ENCODE assay signal across 11 mouse cellular contexts in the genomic region with DNA sequence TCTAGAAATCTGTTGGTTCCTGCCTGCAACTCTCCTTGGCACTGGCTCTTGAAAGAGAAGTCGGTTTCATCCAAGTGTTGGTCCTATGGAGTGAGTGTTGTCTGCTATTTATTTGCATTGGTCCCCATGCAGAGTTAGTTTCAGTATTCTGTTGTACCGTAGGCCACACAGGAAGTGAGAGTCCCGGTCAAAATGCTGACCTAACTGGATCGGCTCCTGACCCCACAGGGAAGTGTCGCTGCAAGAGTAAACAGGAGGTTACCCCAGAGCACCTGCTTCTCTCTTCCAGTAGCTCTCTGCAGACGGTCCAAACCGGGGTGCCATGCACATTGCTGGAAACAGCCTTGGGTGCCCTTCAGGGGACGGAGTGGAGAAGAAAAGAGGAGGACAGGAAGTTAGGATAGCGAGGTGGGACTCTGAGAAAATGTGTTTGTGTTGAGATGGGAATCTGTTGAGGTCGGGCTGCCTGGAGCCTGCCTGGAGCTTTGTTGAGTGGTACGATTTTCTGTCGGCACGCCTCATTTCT. TPM values are rescaled to one million over a fixed set of nuclear protein-coding genes. Genes with fewer than 3 reads are reported as not detected.
A peak's percentile ranks its signal among the peaks of the same experiment; 100 is the strongest.
DNase-seq lines count a peak whose midpoint lies in the region; ATAC-seq lines count a peak whose summit lies in the region.
"Had no signal": no experiment of that assay in that cellular context is flagged by ENCODE, and none has a peak within 500 bp of the region (broad histone marks: within the 10 kb centered on the region; RNA-seq: fewer than 3 reads in every experiment).

No protein-coding gene starts in this region.

- no peaks in the 10 kb centered on the region for H3K9me3 ChIP-seq in heart, embryonic 10.5 days
- H3K9me3 ChIP-seq in midbrain, embryonic 13.5 days = no peaks in the 10 kb centered on the region
- H3K9me3 ChIP-seq: hindbrain, embryonic 15.5 days had no signal

- peaks cover 18% of the 10 kb centered on the region for H3K4me1 ChIP-seq in heart, embryonic 10.5 days
- no peaks in the 10 kb centered on the region for H3K4me1 ChIP-seq in midbrain, embryonic 13.5 days (replicated peaks)
- H3K4me1 ChIP-seq: hindbrain, embryonic 15.5 days had no signal

- no peak overlapping the region for H3K4me2 ChIP-seq in midbrain, embryonic 13.5 days (replicated peaks)
- H3K4me2 ChIP-seq: hindbrain, embryonic 15.5 days had no signal

- H3K4me3 ChIP-seq in heart, embryonic 10.5 days = no peak overlapping the region
- no peak overlapping the region for H3K4me3 ChIP-seq in midbrain, embryonic 13.5 days (replicated peaks)
- H3K4me3 ChIP-seq: hindbrain, embryonic 15.5 days; myocyte had no signal

- ATAC-seq in megakaryocyte progenitor cell, adult 5-6 weeks (replicated peaks; ENCODE audit: poor library complexity) = peak; percentile 86
- ATAC-seq in midbrain, embryonic 13.5 days = no peak

- peaks cover 5% of the 10 kb centered on the region; the same call in 1 of the 2 replicates for H3K27me3 ChIP-seq in heart, embryonic 10.5 days (ENCODE audit: insufficient read depth, poor library complexity, severe bottlenecking)
- no peaks in the 10 kb centered on the region for H3K27me3 ChIP-seq in midbrain, embryonic 13.5 days
- H3K27me3 ChIP-seq: hindbrain, embryonic 15.5 days had no signal

- no peak overlapping the region for H3K27ac ChIP-seq in heart, embryonic 10.5 days
- H3K27ac ChIP-seq in midbrain, embryonic 13.5 days = no peak overlapping the region
- H3K27ac ChIP-seq: hindbrain, embryonic 15.5 days had no signal

- intact Hi-C loops in gastrocnemius, postnatal 14 days (cut with DNase I; ENCODE audit: low total_unique reads) = no loop called here

- no peaks in the 10 kb centered on the region for H3K36me3 ChIP-seq in heart, embryonic 10.5 days
- H3K36me3 ChIP-seq in midbrain, embryonic 13.5 days = no peaks in the 10 kb centered on the region
- H3K36me3 ChIP-seq: hindbrain, embryonic 15.5 days had no signal

- H3K9ac ChIP-seq in midbrain, embryonic 13.5 days (replicated peaks) = no peak overlapping the region
- H3K9ac ChIP-seq: hindbrain, embryonic 15.5 days had no signal

- DNase-seq in gastrocnemius, adult 18-20 months (ENCODE audit: low spot score) = peak; percentile 21
- DNase-seq in gastrocnemius, postnatal 14 days = no peak
- DNase-seq in heart, embryonic 10.5 days (ENCODE audit: low spot score) = peak; percentile 70
- DNase-seq in kidney, postnatal 4 days = peak; percentile 7 to 27
- DNase-seq in right cerebral cortex, postnatal 4 days = no peak
- no peak for DNase-seq in right cerebral cortex, adult 2 months (ENCODE audit: low spot score in 2 of 2)
- DNase-seq: cerebellum, adult 8-10 months had no signal

- 58% methylated on average over 13 of the region's 13 CpGs for WGBS in heart, embryonic 10.5 days
- 82% methylated on average over 13 of the region's 13 CpGs for WGBS in midbrain, embryonic 13.5 days

RNA-seq across cellular contexts. Expression of a gene that starts 53.6 kb away (rescaled TPM):
- 10 to 100 TPM; 18.7 to 24.9 TPM for total RNA-seq in gastrocnemius, adult 18-20 months (2021)
- total RNA-seq in gastrocnemius, postnatal 14 days (2021) = 10 to 100 TPM; 29.5 to 36.0 TPM
- 132 and 170 TPM in 2 replicates for polyA plus RNA-seq in heart, embryonic 10.5 days (2016; fragmentation: Nextera tagmentation; extraction: Ambion mirVana)
- 215 and 244 TPM in 2 replicates for total RNA-seq in megakaryocyte progenitor cell, adult 5-6 weeks (2015)
- total RNA-seq in megakaryocyte progenitor cell, adult 5-6 weeks (2017) = 84.2 and 95.6 TPM in 2 replicates
- polyA plus RNA-seq in midbrain, embryonic 13.5 days (2015; fragmentation: Nextera tagmentation; extraction: Ambion mirVana) = 140 and 146 TPM in 2 replicates

Comparison
In these comparisons a context has a peak if more than half of its experiments do, and no peak if none do; other contexts are left out.
1. DNase-seq: peak in gastrocnemius, adult 18-20 months (single experiment), heart, embryonic 10.5 days (single experiment) and kidney, postnatal 4 days (2 of 2); none in gastrocnemius, postnatal 14 days (single experiment), right cerebral cortex, postnatal 4 days (single experiment) and right cerebral cortex, adult 2 months (0 of 2).